Mouse (Mus musculus) WW6 (cell line): ENCODE results near the gene Shank3.

Experiments
- DNase-seq: peaks from one replicate; pipeline ENCODE4 v3.0.0-alpha.2; 2013; ENCODE audit warnings: low read depth, low spot score

Shank3 gene

DNA sequence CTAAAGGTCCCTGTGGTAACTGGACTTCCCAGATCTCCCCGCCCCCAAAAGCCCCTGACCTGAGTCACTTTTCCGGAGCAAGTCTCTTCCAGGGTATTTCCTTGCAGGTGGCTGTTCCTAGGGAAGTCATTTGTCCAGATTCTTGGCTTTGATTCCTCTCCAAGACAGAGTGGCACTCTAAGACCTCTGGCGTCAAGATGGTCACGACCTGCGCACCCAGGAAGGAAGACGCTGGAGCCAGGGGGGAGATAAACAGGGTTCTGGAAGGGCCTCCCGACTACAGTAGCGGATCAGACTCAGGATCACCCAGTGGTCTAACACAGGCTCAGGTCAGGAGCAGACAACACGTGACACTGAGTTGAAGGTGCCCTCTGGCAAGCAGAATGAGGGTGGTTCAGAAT, 22.3 kb upstream of the Shank3 start, which contains the start of gene Arsa:
Gene Arsa (minus strand): TSS at position 335 of the 401 bp plus-strand sequence.
- no peak for DNase-seq

DNA sequence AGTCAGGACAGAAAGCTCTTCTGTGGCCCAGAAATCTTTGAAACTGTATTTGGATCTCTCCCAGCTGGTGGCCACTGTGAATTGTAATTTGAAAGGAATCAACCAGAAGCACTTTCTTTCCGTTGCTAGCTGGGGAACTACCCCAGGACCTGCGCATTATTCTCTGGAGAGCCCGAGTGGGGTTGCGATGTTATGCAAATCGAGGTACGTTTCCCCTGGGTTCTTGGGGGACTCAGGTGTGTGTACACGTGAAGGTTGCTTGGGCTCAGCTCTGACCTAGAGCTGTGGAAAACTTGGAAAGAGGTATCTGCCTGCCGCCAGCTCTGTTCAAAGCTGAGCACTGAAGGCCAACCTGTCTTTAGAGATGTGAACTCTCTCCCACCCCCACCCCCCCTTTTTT, 21.6 kb upstream of the Shank3 start:
- DNase-seq: no peak

DNA sequence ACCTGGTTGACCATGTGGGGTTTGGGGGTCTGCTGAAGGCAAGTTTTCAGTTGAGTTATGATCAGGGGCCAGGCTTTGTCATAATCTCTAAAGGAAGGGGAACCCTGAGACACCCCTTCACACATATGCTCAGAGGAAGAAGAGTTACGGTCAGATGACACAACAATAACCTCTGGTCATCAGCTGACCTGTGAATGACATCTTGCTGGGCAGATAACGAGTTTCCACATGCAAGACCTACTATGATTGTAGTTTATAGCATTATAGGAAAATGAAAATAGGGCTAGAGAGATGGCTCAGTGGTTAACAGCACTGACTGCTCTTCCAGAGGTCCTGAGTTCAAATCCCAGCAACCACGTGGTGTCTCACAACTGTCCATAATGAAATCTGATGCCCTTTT, 20.8 kb upstream of the Shank3 start:
- DNase-seq: no peak

DNA sequence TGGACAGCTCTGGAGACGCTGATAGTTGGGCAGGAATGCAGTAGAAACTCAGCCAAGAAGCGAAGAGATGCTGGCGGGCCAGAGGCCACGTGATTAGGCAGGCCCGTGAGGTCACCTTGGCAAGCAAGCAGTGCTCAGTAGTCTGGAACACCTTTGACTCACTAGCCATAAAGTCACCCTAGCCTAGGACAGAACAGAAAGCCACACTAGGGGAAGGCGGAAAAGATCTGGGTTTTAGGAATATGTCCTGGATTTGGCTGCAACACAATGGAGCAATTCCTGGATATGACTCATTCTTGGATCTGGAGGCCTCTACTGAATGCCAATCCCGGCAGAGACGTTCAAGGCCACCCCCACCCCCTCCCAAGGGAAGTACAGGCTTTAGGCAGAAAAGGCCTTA, 18.8 kb upstream of the Shank3 start:
- no peak for DNase-seq

DNA sequence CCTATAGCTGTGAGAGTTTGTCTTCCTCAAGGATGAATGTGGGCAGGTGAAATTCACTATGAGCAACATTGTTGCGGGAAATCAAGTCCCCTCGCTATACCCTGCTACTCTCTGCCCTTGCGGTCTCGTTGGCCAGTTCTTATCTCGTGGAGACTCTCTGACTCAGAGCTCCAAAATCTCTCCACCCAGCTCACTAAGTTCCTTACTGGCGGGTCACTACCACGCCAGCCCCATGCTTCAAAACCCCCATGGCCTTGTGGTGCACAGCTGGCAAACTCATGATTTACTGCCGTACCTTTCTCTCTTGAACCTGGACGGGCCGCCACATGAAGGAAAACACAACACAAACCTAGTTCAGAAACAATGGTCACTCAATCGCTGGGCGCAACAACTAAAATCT, 11.2 kb upstream of the Shank3 start:
- DNase-seq: no peak

DNA sequence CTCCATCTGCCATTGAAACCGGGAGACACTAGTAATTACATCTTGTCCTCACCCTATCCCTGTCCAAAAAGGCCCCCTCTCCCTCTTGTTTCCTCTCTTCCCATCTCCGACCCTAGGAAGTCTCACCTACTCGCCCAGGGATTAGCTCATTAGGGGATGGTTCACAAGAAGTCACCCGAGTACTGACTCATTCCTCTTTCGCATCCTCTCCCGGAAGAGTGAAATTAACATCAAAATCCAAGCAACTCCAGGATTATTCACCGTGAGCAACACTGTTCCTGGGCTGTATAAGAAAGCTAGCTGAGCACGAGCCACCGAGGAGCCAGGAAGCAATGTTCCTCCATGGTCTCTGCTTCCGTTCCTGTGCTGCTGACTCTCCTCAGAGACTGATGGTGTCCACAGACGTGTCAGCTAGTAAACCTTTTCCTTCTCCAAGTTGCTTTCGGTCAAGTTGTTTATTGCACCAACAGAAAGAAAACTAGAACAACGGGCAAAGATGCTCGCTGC, 10.8 kb upstream of the Shank3 start:
- no peak for DNase-seq

DNA sequence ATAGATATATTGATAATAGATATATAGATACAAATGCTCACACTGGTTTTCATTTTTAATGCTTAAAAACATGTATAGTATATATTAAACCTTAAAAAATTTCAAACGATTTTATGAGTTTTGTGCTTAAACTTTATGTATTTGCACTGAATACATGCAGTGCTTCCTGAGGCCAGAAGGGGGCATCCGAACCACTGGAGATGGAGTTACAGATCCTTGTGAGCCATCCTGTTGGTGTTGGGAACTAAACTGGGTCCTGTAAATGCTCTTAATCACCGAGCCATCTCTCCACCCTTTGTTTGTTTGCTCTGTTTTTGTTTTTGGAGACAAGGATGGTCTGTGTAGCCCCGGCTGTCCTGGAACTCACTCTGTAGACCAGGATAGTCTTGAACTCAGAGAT, 4.5 kb upstream of the Shank3 start:
- no peak for DNase-seq

DNA sequence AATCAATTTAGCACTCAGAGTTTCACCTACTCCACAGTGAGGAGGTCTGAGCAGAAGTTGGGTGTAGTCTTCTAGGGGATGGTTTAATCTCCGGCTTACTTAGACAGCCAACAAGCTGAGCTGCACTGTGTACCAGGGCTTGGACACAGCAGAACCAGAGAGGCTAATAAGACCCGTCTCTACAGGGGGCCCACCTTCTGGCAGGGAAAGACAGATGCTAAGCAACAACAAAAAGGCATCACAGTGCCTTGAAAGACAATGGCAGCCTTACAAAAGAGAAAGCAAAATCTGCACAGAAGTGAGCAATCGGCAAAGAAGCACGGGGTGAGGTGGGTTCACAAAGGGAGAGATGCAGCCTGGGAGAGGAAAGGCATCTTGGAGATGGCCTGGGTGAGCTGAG, 3.3 kb upstream of the Shank3 start:
- DNase-seq: no peak

DNA sequence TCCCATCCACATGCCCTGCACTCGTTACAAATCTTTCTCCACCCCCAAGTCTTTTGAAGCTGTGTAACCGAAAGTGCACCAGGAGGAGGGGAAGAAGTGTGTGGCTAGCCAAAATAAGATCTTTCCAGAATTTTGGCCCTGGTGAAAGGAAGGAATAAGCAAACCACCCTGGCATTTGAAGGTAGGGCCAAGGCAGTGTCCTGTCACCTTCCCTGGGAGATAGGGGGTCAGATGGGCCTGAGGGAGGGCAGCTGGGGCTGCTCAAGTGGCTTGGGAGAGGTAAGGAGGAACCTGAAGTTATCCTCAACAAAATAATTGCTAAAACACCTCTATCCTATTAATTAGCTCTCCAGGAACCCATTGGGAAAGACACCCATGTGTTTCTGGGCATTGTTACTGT, 2.6 kb upstream of the Shank3 start:
- no peak for DNase-seq

DNA sequence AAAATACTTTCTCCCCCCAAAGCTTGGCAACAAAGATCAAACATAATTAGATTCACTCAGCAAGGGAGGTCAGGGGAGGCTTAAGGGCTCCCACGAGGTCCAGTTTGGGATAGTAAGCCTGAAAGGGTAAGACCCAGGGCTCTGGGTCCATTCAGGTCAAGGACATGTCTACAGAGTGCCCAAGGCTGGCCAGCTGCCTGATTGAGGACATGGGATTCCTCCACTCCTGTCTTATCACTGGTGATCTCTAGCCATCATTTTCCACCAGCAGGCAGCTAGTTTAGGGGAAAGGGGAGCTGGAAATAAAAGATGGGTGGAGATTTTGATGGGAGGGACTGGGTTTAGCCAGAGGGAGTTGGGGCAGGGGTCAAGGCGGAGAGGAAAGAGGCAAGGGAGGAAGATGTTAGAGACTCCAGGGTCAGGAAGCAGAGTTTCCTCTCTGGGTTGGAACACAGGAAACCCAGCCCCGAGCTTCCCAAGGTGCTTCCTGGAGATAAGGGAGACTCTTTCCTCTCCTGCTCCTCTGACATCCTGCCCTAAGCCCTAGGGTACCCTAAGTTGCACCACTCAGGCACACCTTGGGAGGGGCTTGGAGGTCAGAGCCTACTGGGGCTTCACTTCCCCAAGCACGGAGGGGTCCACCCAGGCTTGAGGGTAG, 1.9 kb upstream of the Shank3 start:
- DNase-seq: no peak

DNA sequence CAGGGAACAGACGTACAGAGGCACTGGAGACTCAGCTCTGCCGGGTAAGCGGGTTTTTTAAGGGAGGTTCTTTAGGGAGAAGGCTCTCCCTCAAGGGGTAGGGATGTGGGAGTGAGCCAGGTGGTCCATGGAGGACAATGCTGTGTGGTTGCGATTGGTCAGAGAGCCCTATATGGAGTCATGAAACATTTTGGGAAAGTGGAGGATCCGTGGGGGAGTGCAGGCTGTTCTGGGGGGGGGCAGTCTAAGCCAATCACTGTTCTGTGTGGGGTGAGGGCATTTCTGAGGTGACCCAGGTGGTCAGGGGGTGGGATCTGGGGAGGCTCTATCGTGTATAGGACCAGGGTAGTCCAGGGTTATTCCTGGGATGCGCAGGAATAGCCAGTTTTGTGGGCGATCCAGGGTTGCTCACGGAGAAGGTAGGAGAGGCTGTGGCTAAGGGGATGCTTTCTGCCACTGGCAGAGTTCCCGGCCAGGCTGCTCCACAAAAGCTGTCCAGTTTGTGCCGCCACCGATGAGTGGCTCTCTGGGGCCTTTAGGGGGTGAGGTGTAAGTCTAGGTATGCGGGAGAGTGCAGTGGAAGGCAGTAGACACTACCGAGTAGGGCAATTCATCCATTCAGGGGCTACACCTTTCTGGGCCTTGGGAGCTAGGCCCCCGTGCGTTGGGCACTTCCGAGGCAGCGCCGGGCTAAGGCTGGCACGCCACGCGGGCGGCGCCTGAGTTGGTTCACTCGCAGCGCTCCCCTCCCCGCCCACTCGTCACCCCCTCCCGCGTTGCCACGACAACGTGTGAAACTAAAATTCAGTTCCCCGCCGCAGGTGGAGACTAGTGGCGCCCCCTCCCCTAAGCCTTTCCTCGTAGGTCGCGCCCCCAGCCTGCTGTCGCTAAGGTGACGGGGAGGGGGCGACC, 1.1 kb upstream of the Shank3 start:
- DNase-seq: no peak

DNA sequence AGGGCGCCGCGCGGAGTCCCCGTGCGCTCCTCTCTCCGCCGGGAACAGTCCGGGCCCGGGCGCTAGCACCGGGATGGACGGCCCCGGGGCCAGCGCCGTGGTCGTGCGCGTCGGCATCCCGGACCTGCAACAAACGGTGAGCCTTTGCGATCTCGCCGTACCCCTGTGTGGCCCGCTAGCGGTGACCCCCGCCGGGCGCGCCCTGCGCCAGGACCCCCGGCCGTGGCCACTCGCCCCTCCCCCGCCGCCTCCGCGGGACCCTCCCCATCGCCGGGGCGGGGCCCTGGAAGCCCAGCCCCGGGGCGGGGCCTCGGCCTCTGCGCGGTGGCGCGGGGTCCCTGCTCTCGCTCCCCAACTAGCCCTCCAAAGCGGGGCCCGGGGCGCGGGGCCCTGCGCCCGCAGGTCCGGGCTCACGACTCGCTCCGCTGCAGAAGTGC, 379 bp downstream of the Shank3 start:
- no peak for DNase-seq

DNA sequence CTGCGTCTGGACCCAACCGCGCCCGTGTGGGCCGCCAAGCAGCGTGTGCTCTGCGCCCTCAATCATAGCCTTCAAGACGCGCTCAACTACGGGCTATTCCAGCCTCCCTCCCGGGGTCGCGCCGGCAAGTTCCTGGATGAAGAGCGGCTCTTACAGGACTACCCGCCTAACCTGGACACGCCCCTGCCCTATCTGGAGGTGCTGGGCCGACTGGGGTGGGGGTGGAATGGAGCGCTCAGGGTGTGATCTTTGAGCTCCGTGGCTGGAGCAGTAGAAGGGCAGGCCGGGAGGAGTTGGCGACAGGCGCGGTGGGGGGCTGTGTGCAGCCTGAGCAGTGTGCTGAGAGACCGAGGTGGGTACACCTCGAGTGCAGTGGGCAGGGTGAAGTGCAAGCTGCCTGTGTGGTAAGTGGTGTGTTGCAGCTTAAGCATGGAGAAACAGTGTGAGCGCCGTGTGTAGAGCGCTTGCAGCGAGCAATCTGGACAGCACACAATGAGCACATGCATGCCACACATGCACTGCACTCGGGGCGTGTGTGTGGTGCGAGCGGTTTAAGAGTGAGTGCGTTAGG, 883 bp downstream of the Shank3 start:
- no peak for DNase-seq

DNA sequence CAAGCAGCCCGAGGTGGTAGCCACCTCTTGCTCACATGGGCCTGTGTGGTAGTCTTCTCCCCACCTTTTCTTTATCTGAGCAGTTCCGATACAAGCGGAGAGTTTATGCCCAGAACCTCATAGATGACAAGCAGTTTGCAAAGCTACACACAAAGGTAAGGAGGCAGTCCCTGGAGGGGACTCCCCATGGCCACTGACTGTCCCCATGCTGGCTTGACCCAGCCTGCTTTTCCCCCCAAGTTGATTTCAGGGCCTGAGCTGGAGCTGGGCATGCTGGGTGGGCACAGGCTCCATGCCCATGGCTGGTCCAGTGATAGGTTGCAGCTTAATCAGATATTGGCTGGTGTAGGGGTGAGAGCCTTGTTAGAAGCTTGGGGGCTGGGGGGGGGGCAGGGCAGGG, 1.9 kb downstream of the Shank3 start:
- no peak for DNase-seq

DNA sequence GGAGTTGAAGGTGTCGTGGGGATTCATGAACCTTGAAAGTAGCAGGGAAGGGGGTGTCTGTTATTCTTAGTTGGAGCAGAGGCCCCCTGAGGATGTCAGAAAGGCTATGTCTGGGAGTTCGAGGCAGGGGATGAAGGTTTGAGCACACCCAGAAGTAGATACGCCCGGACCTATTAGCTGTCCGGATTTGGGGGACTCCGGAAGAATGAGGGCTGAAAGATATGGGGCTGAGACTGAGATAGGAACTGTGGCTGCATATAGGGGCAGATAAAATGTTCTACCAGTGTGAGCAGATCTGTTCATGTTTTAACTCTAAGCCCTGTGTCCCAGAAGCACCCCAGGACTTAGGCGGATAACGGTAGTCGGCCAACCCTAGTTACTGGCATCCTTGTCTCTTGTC, 5.4 kb downstream of the Shank3 start:
- DNase-seq: no peak

DNA sequence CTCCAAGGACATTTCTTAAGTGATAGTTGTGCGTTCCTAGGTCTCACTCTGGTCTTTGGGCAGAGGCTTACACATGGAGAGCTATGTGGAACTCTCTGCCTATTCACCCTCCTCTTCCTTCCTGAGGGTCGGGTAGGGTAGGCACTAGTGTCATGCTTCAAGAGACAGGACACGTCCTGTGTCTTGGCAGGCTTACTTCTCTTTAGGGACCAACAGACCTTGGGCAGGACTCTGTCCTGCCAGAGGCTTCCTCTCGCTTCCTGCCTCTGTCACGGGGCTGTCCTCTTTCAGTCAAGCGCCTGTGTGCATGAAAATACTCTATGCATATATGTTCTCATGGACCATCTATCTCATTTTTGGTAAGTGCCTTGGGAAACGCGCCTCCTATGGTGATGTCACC, 8.3 kb downstream of the Shank3 start:
- DNase-seq: no peak

DNA sequence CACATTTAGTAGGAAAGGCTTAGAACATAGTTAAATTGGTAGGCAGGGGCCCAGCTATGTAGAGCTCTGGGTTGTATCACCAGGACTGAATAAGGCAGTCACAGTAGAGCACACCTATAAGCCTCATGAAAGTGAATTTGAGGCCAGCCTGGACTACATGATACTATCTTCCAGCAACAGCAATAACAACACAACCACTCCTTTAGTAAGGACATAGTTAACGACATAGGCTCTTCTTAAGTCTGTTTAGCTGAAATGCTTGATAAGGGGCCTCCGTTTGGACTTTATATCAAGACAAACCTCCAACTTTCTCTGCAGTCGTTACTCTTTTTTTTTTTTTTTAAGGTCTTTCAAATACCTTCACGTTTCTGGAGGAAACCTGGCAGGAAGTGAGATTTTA, 13.3 kb downstream of the Shank3 start:
- no peak for DNase-seq

DNA sequence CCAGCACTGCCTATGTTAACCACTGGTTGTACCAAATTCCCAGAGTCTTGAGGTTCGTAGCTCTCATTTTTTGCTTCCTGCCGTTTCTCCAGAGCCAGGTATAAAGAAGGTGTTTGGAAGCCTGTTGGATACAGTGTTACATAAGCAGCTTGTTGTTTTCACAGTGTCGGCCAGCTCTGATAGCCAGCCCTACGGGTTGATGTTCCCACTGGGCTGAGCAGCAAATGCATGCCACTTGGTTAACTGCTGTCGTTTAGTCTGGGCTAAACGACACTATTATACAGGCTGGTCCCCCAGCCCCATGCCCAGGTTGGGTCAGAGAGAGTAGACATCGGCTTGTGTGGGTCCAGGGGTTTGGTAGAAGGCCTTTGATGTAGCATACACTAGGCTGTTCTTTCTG, 22.5 kb downstream of the Shank3 start:
- DNase-seq: no peak

DNA sequence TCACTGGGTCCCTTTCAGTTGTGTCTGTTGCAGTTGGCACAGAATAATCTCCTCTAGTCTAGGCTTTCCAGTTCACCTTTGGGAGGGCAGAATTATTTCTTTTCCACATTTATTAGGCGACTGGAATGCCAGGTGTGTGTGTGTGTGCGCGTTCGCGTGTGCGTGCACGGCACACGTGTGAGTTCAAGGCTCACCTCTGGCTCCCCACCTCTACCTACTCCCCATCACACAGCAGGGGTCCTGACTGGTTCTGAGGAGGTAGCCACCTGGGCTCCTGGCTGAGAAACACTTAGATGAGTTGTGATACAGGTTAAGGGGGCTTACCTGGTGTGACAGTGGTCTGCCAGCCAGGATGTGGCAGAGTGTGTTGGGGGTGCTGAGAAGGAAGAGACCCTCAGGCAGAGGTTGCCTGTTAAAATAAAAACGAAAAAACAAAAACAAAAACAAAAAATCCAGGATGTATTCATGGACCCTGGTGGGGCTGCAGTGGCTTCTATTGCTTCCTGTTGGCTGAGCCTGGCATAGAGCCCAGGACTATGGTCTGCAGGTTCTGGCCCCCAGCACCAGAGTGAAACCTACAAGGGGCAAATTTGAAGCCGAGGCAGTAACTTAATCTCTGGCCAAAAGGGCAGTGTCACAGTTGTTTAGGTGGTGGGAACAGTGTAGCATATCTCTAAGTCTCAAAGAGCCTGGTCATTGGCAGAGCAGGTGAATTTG, 23.3 kb downstream of the Shank3 start:
- no peak for DNase-seq

DNA sequence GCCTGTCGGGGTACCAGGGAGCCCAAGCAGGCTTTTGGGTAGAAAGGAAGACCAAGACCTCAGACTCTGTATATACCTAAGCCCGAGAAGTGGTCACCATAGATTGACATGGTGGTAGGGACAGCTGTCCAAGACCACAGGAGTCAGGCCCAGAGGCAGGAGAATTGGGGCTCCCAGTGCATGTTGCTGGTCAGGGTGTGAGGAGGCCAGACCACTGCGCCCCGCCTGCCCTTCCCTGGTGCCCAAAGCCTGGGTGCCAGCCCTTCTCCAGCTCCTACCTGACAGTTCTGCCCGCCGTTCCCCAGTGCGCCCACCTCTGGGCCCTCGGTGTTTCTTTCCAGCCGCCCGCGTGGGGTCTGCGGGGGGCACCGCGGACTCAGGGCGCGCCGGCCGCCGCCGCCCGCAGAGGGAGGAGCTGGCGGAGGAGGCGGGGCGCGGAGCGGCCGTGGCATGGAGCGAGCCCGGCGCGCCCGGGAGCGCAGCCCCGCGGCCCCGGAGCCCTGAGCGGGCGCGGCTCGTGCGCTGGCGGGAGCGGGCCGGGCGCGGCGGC, 23.9 kb downstream of the Shank3 start:
- DNase-seq: no peak

DNA sequence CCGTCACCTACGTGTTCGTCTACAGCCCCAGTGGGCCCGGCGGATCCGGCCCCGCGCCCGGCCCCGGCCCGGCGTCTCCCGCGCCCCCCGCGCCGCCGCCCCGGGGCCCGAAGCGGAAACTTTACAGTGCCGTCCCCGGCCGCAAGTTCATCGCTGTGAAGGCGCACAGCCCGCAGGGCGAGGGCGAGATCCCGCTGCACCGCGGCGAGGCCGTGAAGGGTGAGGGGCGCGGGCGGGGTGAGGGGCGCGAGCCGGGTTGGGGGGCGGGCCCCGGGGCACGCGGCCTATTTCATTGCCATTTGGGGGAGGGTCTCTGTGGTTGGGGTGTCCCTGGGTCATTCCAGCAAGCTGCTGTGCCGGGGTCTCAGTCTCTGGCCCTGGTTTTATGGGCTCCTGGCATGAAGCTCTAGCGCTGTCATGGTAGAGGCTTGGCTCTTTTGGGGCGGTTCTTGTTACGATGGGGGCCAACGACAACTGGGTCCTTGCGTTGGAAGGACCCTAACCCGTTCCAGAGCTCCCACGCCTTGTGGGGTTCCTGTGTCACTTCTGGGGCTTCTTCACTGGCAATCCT, 24.7 kb downstream of the Shank3 start:
- DNase-seq: no peak
